Mouse (Mus musculus): ENCODE results near the gene Il17c.

Il17c gene

DNA sequence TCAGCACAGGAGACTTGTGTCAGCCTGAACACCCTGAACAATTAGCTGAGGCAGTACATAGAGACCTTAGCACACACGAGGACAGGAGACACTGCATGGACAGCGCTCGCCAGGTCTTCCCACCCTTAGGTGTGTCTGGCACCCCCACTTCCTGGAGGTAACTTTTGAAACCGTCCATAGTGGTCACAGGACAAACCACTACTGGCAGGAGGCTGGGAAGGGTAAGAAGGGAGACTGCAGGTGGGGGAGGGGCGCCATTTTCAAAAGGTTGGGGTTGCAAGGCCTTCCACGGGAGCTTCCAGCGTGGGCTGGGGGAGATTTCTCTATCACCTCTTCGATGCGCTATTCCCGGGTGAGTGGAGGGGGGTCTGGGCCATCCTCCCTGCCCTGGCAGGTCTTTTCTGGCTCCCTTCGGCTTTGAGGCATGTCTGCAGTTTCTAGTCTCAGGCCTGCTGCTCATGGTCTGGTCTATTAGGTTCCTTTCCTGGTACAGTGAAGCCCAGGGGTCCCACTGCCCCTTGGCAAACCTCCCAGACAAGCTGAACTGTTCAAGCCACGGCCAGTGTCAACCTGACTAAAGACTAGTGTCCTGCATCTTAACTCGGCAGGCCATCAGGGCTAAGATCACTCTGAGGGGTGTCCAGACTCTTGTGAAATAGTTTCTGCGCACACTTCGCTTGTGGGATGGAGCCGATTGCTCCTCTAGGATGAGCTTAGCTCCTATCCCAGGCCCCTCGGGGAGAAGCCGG lies 10.0 kb downstream of the Il17c start:
- DNase-seq: peak; percentile 40 to 48

GRCm38 (mm10) chr8:122432443-122433268 lies 10.8 kb downstream of the Il17c start, which contains the start of gene Cyba:
Gene Cyba (minus strand): TSS chr8:122432930.
- DNase-seq: peak; percentile 84 to 88

DNA sequence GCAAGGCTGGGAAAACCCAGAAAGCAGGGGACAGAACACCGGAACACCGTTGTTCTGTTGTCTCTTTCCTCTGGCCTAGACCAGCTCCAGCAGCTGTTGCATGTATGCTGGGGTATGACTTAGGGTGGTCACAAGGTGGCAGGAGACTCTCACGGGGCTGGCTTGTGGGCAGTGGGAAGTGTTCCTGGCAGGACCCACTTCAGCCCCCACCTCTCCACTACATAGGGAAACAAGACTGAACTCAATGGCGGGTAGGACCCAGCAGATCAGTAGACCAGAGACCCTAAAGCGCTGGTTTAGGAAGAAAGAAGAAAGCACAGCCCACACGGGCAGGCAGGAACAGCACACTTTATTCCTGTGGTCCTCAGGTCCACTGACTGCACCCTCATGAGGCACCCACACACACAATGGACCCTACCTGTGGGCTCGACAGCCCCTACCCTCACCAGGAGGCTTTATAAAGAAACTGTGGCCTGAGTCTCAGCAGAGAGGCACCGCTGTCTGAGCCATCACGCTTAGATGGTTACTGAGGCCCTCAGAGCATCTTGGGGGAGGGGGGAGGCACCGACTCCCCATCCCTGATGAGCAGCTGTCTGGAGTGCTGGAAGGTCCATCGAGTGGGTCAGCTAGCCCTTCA lies 11.6 kb downstream of the Il17c start:
- no peak for DNase-seq

DNA sequence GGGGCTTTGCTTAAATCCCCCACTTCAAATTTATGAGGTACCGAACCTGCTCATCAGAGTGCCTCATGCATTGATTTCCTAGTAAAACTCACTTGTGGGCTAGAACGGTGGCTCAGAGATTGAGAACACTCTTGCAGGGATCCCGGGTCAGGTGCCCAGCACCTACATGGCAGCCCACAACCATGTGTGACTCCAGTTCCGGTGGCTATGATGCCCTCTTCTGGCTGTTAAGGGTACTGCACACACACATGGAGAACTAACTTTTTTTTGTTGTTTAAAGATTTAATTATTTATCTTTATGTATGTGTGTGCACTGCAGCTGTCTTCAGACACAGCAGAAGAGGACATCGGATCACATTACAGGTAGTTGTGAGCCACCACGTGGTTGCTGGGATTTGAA lies 13.6 kb downstream of the Il17c start:
- DNase-seq: no peak

GRCm38 (mm10) chr8:122436146-122436545 lies 14.3 kb downstream of the Il17c start:
- no peak for DNase-seq

DNA sequence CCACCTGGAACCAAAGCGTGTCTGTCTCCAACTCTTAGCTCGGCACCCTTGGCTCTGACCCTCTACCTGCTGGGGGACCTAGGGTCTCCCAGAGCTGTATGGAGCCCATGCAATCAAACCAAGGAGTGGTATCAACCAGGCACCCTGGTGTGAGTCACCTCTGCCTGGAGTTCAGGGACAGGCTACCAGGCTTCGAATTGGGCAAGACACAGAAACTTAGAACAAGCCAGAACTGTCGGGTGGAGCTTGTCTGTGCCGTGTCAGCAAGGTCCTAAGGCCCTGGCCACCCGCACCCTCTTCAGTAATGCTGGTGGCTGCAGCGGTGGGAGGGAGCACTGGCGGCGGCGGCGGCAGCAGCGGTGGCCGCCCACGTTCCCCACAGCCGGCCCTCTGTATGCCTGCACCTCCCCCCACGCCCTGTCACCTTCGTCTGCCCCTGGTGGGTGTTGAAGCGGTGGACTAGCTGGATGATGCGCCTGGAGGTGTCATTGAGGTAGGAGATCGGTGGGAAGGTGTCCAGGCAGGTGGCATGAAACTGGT lies 14.8 kb downstream of the Il17c start:
- DNase-seq: no peak

GRCm38 (mm10) chr8:122437708-122438331 lies 16.0 kb downstream of the Il17c start:
- no peak for DNase-seq

GRCm38 (mm10) chr8:122439336-122439735 lies 17.5 kb downstream of the Il17c start:
- no peak for DNase-seq

DNA sequence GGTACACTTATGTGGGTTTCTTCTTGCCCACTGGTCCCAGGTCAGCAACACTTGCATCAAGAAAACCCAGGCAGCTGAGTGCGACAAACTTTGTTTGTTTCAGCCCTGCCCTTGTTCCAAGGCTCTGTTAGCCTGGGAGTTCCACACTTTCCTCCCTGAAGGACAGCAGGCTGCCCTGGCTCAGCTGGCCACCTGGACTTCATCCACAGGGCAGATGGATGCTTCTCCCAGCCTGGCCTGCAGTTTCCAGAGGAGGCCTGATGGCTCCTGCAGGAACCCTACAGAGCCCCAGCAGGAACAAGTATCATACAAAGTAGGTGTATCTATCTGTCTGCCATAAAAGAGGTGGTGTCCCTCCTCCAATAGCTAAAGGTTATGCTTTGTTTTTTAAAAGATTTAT lies 19.5 kb downstream of the Il17c start:
- no peak for DNase-seq

DNA sequence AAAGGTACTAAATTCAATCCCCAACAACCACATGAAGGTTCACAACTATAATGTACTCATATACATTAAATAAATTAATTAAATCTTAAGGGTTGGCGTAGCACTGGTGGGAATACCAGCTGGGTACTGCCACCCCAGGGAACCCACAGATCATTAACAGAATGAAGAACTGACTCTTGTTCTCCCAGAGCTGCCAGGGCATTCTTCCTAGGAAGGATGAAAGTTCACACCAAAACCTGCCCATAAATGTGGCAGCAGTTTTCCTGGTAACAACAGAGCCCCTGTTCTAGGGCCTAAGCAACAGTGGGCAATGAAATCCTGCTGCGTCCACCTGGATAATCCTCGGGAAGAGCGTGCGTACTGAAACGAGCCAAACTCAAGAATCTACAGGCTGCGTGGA lies 20.5 kb downstream of the Il17c start:
- DNase-seq: no peak

DNA sequence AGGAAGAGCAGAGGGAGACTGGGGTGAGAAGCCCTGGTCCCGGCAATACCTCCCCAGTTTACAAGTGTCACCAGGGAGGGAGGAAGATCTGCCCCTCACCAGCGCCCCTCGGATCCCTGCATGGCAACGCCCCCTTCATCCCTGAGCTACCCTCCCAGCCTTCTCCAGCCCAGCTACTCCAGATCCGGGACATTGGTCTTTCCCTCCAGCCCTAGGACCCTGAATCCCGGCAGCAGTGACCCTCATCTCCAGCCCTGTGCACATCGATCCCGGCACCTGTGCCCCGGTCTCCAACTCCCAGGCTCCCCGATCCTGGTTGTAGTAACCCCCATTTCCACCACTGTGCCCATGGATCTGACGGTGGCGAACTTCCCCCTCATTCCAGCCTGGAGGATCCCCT lies 21.0 kb downstream of the Il17c start:
- DNase-seq: no peak

DNA sequence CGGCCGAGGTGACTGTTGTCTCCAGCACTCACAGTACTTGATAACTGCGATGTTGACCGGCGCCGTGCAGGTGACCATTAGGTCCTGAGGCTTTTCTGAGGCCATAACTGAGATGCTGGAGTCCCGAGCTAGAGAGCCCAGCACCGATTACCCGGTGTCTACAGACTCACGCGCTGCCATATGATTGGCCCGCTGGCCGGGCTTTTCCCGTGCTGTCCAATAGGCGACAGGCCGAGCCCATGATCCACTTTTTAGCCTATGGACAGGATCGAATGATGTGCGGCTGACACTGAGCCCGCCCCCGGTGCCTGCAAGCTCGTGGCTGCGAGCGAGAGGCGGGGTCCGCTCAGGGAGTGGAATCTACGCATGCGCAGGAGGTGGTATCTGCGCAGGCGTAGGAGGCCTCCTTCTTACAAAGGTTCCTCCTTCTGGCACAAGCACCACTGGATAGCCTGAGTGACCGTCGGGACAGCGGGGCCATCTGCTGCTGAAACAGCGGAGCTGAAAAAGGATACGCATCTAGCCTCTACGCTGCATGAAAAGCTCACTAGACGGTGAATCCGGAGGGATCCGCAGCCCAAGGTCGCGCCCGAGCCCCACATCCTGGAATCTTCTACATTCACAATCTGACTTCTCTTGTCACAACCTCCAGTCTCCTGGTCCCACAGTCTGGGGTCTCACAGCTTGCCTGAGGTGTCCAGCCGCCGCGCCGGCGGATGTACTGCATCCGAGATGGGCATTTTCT lies 21.6 kb downstream of the Il17c start, which contains the start of gene Mvd:
Gene Mvd, minus strand, starts transcription at position 161 of the 745 bp plus-strand sequence.
- DNase-seq: peak; percentile 94 to 98

DNA sequence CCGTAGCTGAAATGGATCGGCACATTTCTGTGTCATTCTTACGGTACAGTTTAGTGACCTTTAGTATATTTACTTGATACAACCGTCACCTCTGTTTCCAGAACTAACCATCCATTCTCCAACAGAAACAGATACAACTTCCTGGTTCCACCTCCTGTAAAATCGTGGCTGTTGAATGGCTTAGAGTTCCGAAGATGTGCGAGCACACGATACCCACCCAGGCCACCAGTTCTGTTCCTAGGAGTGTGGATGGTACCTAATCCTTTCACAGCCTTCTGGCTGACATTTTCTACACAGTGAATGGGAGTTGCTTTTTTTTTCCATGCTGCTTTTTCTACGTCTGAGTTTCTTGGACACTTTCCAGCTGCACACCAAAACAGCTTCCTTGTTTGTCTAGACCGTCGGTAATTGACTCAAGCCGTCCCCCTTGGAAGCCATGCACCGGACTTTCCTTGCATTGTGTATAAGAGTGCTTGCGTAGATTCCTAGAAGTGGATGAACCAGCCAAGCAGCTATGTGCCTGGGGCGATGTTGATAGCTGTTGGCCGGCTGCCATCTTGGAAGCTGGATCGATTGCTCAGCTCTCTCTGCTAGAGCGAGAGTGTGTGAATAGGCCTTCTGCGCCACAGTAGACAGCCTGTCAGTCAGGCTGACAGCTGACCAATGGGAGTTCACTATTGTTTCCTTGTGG lies 22.4 kb downstream of the Il17c start:
- peak in 1 of 2 experiments; percentile 48 for DNase-seq

GRCm38 (mm10) chr8:122445203-122445602 lies 23.4 kb downstream of the Il17c start:
- no peak for DNase-seq

DNA sequence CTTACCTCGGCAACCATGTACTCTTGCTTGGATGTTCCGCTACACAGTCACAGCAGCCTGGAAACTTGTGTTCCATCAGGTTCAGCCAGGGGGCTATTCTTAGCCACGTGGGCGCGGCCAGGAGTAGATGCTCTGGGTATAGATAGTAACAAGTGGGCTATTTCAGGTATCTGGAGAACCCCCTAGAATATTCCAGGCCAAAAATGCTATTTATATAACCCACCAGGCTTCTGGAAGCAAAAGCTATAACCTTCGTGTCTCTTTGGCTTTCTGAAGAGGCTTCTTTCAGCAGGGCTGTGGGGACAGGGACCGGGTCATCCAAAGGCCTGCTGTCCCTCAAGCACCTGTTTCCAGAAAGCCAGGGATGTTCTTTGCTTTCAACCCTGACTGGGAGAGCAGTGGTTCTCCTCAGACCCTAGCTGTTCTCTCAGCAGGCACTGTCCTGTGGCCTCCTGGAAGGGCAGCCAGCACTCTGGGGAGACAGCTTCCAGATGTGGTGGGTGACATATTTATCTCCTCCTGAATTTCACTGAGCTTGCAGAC lies 29.4 kb downstream of the Il17c start:
- no peak for DNase-seq

DNA sequence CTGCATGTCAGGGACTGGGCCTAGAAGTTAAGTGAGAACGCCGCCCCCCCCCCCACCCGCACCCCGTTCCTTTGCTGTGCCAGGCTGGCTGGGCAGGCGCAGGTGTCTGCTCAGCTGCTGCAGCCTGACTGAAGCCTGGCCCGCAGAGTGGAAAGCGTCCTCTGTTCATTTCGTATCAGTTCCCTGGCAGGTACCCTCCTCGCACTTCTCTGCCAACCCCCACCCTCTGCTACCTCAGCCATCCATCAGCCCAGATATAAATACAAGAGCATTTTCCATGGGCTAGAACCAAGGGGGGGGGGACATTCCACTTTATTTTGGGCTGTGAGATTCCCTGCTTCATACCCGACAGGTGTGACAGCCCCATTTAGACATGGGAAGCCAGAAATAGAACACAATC lies 30.3 kb downstream of the Il17c start:
- DNase-seq: no peak

DNA sequence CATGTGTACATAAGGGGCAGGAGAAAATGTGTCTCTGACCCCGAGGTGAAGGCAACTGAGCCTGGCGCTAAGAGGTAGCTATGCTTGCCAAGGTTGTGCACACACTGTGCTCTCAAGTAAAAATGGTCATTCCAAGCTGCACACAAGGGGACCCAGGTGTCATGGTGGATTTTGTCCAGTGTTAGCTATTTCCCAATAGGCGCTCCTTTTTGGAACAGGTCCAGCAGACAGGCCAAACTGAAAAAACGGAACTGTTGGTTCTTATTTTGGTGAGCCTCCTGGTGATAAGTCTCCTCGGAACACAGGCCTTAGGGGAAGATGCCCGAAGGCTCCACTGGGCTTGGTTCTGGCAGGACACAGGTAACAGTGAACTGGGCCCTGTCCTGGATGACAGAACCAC lies 32.6 kb downstream of the Il17c start:
- DNase-seq: no peak

DNA sequence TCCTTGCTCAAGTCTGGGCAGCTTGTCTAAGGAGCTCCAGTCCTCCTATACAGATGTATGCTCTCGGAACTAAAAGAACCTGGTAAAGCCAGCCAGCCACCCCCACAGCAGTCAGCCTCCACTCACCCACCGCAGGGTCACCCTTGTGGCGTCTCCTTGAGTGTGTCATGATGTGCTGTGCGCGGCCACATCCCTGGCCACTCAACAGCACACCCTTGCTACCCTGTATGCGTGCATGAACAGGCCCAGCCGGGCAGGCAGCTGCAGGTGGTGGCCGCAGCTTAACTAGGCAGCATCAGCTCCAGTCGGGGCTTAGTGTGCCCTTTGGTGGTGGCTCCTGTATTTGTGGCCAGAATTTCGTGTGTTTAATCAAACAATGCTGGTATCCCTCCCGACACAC lies 35.4 kb downstream of the Il17c start:
- no peak for DNase-seq

DNA sequence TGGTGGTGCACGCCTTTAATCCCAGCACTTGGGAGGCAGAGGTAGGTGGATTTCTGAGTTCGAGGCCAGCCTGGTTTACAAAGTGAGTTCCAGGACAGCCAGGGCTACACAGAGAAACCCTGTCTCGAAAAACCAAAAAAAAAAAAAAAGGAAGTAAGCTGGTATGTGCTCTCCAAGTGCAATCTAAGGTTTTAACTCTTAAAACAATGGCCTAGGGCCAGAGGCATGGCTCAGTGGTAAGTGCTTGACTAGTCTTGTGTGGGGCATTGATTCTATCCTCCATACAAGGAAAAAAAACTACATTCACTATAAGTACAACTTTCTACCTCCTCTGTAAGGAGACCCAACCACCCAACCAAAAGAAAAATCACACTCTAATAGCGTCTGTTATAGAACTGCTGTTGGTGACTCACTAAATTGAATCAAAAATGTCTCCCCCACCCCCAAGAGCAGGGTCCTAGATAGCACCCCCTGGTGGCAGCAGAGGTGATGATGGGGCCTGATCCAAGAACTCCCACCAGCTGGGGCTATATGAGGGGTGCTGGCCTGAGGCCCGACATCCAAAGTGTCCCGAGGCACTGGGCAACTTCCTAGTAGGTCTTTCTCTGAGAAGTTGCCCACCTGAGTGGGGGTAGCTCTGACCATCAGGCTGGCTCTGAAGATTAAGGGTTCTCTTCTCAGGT lies 37.5 kb downstream of the Il17c start:
- DNase-seq: peak in 1 of 2 experiments; percentile 60

DNA sequence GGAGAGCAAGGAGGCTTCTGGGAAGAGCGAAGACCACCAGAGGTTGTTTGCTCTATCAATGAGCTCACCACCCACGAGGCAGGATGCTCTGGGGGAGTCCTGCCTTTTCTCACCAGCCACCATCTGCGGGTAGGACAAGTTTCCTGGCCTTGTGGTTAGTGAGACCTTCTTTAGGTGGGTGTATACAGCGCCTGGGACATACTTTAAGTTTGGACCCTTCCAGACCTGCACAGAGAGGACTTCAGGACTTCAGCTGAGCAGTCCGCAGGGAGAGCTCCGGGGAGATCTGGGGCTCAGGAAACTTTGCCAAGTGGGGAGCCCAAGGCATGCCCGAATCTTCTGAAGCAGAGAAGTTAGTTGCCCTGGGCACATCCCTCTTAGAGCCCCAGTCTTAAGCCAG lies 38.2 kb downstream of the Il17c start:
- DNase-seq: no peak

Data from spleen, adult 18-20 months (tissue).